Mouse (Mus musculus) hematopoietic multipotent progenitor cell, adult 10-12 weeks (in vitro differentiated cells): ENCODE results near the gene Olfr667. TPM values are rescaled to one million over a fixed set of nuclear protein-coding genes. Genes with fewer than 3 reads are reported as not detected.

Experiments used
- polyA plus RNA-seq: library from polyadenylated mRNA; stranded (reverse); fragments of >175 nt; gene quantifications from 2 replicates; pipeline ENCODE4 v1.2.3, GENCODE M21; 2012; ENCODE audit warnings: low replicate concordance

The Olfr667 gene
- not detected in 2 replicates for polyA plus RNA-seq

DNA sequence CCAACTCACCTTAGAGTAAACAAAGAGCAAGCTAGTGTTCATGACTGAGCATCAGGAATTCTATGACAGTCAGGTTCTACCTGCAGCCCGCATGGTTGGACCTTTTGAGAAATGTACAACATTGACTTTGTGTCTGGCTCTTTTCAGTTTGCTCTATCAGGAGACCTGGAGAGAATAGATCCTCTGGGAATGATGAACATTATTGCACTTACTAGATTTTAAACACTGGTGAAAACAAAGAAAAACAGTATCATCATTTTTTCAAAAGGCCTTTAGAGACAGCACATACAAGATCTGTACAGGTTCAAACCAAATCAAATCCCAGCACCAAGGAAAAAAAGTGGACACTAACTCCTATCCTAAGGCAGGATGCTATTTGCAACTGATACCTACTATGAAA is at the start of gene Olfr667:
Gene Olfr667 (minus strand): TSS at position 101 of the 400 bp plus-strand sequence.

DNA sequence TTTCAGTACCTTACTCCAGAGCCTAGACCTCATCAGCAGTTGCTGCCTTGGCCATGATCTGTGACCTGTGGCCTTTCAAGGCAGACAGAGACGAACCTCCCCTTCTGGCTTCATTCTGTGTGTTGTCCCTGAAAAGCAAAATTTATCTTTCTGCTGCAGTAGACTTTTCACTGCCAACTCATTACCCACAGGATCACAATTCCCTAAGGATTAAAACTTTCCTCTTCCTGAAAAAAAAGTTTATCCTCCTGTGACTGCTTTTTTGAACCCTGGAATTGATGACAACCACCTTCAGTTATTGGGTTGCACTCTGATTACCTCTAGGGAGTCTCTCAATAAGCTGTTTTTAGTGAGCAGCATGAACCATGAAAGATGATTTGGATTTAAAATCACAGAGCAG is 41.2 kb upstream of the Olfr667 start, which contains the start of gene Olfr670:
Gene Olfr670 (minus strand): TSS at position 101 of the 400 bp plus-strand sequence.

DNA sequence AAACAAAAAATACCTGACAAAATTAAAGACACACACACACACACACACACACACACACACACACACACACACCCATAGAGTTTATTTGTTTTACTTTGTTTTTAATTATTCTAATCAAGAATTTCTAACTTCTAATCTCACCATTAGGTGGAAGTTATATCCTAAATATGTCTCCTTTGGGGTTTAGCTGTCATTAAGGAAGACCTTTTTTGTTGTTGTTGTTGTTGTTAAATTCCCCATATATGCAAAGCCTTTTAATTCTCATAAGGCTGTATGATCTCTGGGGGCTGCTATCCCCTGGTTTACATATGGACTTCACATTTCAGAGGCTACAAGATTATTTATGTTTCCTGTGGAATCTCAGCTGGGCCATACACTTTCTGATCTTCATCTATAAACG is 12.7 kb upstream of the Olfr667 start, which contains the start of gene Olfr669:
Gene Olfr669 (plus strand): TSS at position 301 of the 400 bp plus-strand sequence.

DNA sequence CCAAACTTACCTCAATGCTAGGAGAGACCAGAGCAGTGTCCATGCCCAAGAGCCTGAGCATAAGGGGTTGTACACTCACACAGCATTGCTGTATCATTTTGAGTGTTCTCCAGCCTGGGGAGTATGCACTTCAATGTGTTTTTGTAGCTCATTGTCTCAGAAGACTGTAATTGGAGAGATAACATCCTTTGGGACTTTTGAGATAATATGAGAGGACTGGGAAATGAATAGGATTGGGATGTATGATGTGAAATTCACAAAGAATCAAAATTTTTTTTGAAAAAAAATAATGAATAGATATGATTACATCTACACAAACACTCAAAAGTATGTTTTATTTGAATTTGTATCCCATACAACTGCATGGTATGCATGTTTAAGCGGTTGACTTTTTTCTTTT is 6.7 kb upstream of the Olfr667 start, which contains the start of gene Olfr668:
Gene Olfr668 (minus strand): TSS at position 101 of the 400 bp plus-strand sequence.

GRCm38 (mm10) chr7:104895852-104896251 is 25.4 kb downstream of the Olfr667 start, which contains the start of gene Olfr666:
Gene Olfr666 (minus strand): TSS chr7:104895952.

GRCm38 (mm10) chr7:104877731-104878130 is 43.6 kb downstream of the Olfr667 start, which contains the start of gene Olfr665:
Gene Olfr665 (plus strand): TSS chr7:104878031.

Other genes with a start within 250 kb of the Olfr667 start
- gene Olfr661, start 235.0 kb downstream of the Olfr667 start, polyA plus RNA-seq = not detected in 2 replicates
- not detected in 2 replicates for gene Usp17le, start 144.0 kb downstream of the Olfr667 start, polyA plus RNA-seq
- gene Usp17lb, start 78.9 kb downstream of the Olfr667 start, polyA plus RNA-seq = not detected in 2 replicates
- not detected in 2 replicates for gene Usp17la, start 64.5 kb downstream of the Olfr667 start, polyA plus RNA-seq
- not detected in 2 replicates for gene Olfr665, start 43.5 kb downstream of the Olfr667 start, polyA plus RNA-seq
- not detected in 2 replicates for gene Olfr666, start 25.5 kb downstream of the Olfr667 start, polyA plus RNA-seq
- not detected in 2 replicates for gene Olfr668, start 6.6 kb upstream of the Olfr667 start, polyA plus RNA-seq
- gene Olfr669, start 12.8 kb upstream of the Olfr667 start, polyA plus RNA-seq = not detected in 2 replicates
- not detected in 2 replicates for gene Olfr670, start 41.1 kb upstream of the Olfr667 start, polyA plus RNA-seq
- gene Olfr671, start 57.6 kb upstream of the Olfr667 start, polyA plus RNA-seq = not detected in 2 replicates
- gene Olfr672, start 80.5 kb upstream of the Olfr667 start, polyA plus RNA-seq = not detected in 2 replicates
- gene Olfr675, start 107.0 kb upstream of the Olfr667 start, polyA plus RNA-seq = not detected in 2 replicates
- gene Olfr676, start 111.2 kb upstream of the Olfr667 start, polyA plus RNA-seq = not detected in 2 replicates
- 0.07 TPM in 1 of 2 replicates, not detected in the other for gene Olfr677, start 129.9 kb upstream of the Olfr667 start, polyA plus RNA-seq
- gene Olfr678, start 143.0 kb upstream of the Olfr667 start, polyA plus RNA-seq = not detected in 2 replicates
- 0.02 TPM in 1 of 2 replicates, not detected in the other for gene Olfr679, start 159.7 kb upstream of the Olfr667 start, polyA plus RNA-seq
- not detected in 2 replicates for gene Olfr680-ps1, start 171.3 kb upstream of the Olfr667 start, polyA plus RNA-seq
- gene Olfr681, start 195.4 kb upstream of the Olfr667 start, polyA plus RNA-seq = not detected in 2 replicates
- not detected in 2 replicates for gene Olfr683, start 225.5 kb upstream of the Olfr667 start, polyA plus RNA-seq
- not detected in 2 replicates for gene Olfr684, start 242.2 kb upstream of the Olfr667 start, polyA plus RNA-seq